Mouse (Mus musculus): ENCODE measurements around the gene Tiam2.

The Tiam2 gene

GRCm38 (mm10) chr17:3496080-3496479 lies 169.7 kb downstream of the Tiam2 start:
- in situ Hi-C loops (cut with MboI, MseI) = no loop called here

- in situ Hi-C loops (cut with MboI, MseI) = no loop called here
Measured at GRCm38 (mm10) chr17:3498086-3498485, 171.7 kb downstream of the Tiam2 start.

DNA sequence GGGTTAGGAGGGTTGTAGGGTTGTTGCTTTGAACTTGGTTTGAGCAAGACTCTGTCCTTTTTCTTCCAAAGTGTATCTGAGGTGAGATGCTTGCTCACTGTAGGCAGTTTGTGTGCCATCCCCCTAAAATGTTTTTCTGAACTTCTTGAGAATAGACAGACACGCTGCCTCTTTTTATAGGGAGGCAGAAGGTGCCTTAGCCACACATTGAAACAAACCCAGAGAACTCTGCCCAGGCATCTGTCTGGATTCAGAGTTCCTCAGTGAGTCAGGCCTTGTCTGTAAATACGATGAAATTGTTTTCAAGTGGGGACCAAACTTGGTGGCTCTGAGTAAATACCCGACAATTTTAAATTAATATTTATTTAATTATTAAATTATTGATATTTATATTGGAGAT lies 172.2 kb downstream of the Tiam2 start:
- in situ Hi-C loops (cut with MboI, MseI) = no loop called here

DNA sequence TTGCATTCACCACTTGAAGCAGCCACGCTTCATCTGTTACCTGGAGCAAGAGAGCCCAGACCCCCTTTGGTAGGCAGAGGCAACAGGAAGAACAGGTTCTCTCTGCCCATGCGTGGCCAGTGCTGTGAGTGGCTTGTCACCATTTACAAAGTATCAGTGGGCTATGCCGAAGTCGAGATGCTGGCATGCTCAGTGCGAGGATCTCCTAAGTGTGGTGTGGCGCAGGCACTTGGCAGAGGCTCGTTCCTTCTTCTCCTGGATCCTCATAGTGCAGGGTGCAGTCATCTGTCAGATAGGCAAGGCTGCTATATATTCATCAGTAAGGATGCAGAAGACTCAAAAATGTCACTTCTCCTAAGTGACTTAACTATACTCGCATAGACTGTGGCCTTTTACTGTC lies 173.1 kb downstream of the Tiam2 start:
- in situ Hi-C loops (cut with MboI, MseI) = no loop called here

DNA sequence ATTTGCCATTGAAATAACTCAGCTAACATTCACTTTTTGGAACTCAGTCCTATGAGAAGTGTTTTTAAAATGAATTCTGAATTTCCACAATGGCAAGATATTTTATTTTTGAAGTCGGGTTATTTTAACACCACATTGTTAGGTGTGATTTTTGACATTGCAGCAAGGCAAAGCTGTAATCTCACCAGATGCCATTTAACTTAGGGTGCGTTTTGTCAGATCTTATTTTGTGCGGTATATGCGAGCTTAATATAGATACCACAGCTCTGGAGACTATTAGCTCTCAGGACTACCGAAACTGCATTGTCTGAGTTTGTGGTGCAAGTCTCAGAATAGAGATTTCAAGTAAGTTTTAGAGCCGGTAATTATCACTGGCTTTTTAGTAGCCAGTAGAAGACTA lies 173.7 kb downstream of the Tiam2 start:
- in situ Hi-C loops (cut with MboI, MseI) = no loop called here

GRCm38 (mm10) chr17:3500936-3501335 lies 174.6 kb downstream of the Tiam2 start:
- in situ Hi-C loops (cut with MboI, MseI) = no loop called here

DNA sequence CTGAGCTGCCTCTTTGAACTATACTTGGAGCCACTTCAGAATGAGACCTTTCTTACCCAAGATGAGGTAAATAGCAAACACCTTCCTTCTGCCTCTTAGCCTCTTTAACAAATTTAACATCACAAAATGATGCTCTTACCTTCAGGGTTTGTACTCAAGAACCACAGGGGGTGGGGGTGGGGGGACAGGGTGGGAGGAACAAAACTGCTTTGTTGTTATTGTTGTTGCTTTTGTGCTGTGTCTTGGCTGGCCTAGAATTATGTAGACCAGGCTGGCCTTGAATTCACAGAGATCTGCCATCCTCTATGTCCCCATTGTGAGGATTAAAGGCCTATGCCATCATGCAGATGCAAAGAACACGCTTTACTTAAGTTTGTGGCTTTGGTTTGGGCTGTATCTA lies 179.3 kb downstream of the Tiam2 start:
- in situ Hi-C loops (cut with MboI, MseI) = no loop called here

GRCm38 (mm10) chr17:3506508-3506907 lies 180.1 kb downstream of the Tiam2 start:
- in situ Hi-C loops (cut with MboI, MseI) = no loop called here

DNA sequence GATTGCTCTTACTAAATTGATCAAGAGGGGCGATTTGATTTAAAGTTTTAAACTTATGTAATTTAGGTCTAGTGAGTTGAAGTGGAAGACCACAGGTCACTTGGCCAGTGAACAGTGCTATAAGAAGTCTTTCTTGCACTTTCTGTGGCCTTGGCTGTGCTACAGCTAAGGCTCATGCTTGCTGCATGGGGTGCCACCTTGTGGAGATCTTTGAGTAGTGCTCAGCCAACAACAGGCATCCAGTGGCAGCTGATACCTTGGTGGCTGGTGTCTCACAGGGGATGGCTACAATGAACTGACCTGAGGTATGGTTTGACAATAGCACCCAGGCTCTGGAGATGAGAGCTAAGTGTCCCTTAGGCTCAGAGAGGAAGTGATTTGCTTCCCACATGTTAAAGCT lies 183.5 kb downstream of the Tiam2 start:
- in situ Hi-C loops (cut with MboI, MseI) = no loop called here

DNA sequence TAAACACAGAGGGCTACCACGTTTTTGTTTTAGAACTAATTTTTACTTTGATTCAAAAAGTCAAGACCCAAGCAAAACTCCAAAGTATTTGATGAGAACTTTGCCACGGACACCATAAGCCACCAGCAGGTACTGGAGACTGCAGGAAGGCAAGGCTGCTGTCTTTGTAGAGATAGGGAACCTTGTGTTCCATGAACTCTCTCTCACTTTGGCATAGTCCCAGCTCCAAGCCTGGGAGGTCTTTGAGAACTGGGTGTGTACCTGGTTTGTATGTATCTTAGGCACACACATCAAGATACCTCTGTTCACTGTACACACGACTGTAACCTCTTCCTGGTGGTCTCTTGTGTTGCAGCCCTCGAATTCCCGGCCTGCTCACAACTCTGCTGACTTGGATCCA lies 187.9 kb downstream of the Tiam2 start:
- in situ Hi-C loops (cut with MboI, MseI) = no loop called here

DNA sequence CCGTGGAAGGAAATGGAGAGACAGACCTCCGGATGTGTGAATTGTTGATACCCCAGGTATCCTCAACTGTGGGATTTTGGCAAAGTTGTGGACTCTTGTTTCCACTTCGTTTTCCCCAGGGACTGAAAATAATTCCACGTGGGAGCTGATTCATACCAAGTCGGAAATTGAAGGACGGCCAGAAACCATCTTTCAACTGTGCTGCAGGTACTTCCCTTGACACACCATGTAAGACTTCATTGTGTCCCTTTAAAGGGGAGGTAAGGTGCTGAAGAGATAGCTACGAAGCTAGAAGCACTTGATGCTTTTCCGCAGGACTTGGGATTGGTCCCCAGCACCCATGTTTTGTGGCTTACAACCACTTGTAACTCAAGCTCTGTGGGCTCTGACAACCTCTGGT lies 189.5 kb downstream of the Tiam2 start:
- in situ Hi-C loops (cut with MboI, MseI) = no loop called here

GRCm38 (mm10) chr17:3516406-3516805 lies 190.0 kb downstream of the Tiam2 start:
- in situ Hi-C loops (cut with MboI, MseI) = no loop called here

DNA sequence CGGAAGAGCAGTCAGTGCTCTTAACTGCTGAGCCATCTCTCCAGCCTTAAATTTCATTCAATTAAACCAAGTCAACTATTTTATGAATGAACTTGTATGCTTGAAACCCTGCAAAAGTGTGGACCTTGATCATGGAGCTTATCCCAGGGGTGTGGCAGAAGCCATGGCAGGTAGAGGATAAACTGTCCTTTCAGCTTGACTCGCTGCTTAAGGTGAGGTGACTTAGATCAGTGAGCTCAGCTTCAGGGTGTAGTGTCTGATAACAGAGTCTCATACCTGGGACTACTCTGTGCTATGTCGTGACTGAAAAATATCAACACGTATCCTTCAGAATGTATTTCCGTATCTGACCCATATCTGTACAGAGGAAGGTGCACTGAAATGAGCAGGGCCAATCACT lies 194.0 kb downstream of the Tiam2 start:
- in situ Hi-C loops (cut with MboI, MseI) = no loop called here

DNA sequence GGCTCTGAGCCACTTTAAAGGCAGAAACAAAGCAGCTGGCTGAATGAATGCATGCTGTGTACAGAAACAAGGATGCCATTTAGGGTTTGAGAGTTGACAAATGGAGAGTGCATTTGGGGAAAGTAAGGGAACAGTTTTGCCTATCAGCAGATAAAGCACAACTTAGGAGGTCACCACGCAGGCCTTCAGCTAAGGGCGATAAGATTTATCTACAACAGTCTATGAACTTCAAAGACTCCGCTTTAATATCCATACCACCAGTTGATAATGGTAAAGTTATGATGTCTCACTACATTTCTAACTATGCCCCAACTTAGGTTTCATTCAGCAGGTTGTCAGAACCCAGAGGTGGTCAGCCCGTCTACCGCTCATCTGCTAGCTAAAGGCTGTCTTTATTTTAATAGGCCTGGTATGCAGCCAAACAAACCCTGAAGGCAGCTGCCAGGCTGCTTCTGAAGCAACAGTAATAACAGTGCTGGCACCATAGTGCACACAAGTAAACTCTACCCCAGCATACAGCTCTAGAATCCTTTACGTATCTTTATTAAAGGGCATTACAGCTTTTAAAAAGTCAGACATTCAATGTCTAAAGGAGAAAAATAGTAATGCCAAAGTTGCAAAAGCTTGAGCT lies 201.6 kb downstream of the Tiam2 start:
- in situ Hi-C loops (cut with MboI, MseI) = no loop called here

GRCm38 (mm10) chr17:3529523-3529922 lies 203.2 kb downstream of the Tiam2 start:
- in situ Hi-C loops (cut with MboI, MseI) = no loop called here

- in situ Hi-C loops (cut with MboI, MseI) = no loop called here
Measured at GRCm38 (mm10) chr17:3530549-3530948, 204.2 kb downstream of the Tiam2 start.

DNA sequence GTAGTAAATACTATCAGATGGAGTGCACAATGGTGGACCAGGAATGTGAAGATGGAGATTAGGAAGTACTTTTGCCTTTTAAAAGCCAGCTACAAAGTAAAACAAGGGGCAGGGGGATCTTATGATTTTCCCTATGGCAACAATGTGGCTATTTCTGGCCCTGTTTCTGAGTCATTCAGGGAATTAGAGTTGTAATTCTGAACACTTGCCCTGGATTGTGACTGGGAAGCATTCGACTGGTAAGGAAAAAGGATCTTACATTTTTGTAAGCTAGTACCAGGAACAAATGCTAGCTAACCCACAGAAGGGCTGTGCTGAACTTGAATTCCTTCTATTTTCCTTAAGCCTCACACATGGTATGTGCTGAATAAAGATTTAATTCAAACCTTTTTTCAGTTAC lies 205.3 kb downstream of the Tiam2 start:
- in situ Hi-C loops (cut with MboI, MseI) = no loop called here

GRCm38 (mm10) chr17:3532254-3532653 lies 205.9 kb downstream of the Tiam2 start, which contains the start of gene Cldn20:
Gene Cldn20 (plus strand): TSS chr17:3532554.
- in situ Hi-C loops (cut with MboI, MseI) = no loop called here

GRCm38 (mm10) chr17:3533425-3533824 lies 207.1 kb downstream of the Tiam2 start:
- in situ Hi-C loops (cut with MboI, MseI) = no loop called here

DNA sequence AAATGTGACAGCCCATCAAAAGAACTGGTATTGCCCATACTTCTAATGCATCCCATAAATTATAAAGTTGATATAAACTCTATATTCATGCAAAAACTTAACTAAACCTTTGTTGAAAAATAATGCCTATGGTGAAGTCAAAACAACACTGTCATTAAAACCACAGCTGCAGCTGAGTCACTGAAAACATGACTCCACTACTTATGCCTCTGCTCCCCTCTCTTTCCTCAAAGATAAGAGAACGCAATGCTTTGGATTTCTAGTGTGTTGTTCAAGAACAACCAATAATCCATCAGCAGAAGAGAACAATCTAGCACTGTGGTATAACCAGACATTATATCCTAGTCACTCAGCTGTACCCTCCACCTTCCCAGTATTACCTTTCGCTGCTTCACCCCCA lies 213.9 kb downstream of the Tiam2 start:
- in situ Hi-C loops (cut with MboI, MseI) = no loop called here

GRCm38 (mm10) chr17:3541033-3541432 lies 214.7 kb downstream of the Tiam2 start:
- in situ Hi-C loops (cut with MboI, MseI) = no loop called here

- in situ Hi-C loops (cut with MboI, MseI) = no loop called here
Measured at GRCm38 (mm10) chr17:3547725-3548124, 221.4 kb downstream of the Tiam2 start.

- in situ Hi-C loops (cut with MboI, MseI) = no loop called here
Measured at GRCm38 (mm10) chr17:3556251-3556650, 229.9 kb downstream of the Tiam2 start.
